Mouse (Mus musculus) macrophage (primary cell): ENCODE measurements around the gene Spg21. TPM values are rescaled to one million over a fixed set of nuclear protein-coding genes. Genes with fewer than 3 reads are reported as not detected.

Source experiments
- H3K27ac ChIP-seq: fragments of 350-480 bp; formaldehyde crosslinking; 2 replicates; pipeline ENCODE4 v1.9.0; 2021
- H3K36me3 ChIP-seq: fragments of 350-480 bp; formaldehyde crosslinking; 2 replicates; pipeline ENCODE4 v1.9.0; 2021; ENCODE audit errors: inconsistent target
- H3K4me3 ChIP-seq: fragments of 350-480 bp; formaldehyde crosslinking; 2 replicates; pipeline ENCODE4 v1.9.0; 2021; ENCODE audit errors: inconsistent target
- H3K79me2 ChIP-seq: fragments of 350-480 bp; formaldehyde crosslinking; 2 replicates; pipeline ENCODE4 v1.9.0; 2021; ENCODE audit errors: inconsistent target
- WGBS: methylation state at CpG from one replicate; pipeline ENCODE4 v1.1.7; 2026; ENCODE audit warnings: inconsistent platforms; ENCODE audit not compliant: missing documents; 5-methylcytosine and 5-hydroxymethylcytosine counted together
- polyA plus RNA-seq: library from polyadenylated mRNA; stranded (reverse); fragments of 250-400 nt; gene quantifications from 3 replicates; pipeline ENCODE4 v1.2.4, GENCODE M21; 2018; ENCODE audit warnings: inconsistent platforms

The Spg21 gene
- polyA plus RNA-seq, 1 experiment from 2014 or later, result 71.6 TPM

DNA sequence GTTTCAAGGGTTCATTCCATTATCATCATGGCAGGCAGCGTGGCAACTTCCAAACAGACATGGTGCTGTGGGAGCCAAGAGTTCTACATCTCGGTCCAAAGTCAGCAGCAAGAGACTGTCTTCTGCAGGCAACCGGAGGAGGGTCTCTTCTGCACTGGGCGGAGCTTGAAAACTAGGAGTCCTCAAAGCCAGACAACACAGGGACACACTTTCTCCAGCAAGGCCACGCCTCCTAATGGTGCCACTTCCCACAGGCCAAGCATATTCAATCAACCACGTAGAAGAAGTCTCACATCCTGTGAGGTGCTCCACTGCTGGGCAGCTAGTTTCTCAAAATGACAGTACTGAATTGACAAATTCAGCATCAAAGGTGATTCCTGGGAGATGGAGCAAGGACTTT is 12.8 kb upstream of the Spg21 start:
- WGBS, result 98% methylated on average over 6 of the region's 6 CpGs
- H3K4me3 ChIP-seq, result no peak overlapping the region
- no peak overlapping the region for H3K27ac ChIP-seq
- peaks cover 58% of the 10 kb centered on the region for H3K36me3 ChIP-seq
- H3K79me2 ChIP-seq, result no peaks in the 10 kb centered on the region

DNA sequence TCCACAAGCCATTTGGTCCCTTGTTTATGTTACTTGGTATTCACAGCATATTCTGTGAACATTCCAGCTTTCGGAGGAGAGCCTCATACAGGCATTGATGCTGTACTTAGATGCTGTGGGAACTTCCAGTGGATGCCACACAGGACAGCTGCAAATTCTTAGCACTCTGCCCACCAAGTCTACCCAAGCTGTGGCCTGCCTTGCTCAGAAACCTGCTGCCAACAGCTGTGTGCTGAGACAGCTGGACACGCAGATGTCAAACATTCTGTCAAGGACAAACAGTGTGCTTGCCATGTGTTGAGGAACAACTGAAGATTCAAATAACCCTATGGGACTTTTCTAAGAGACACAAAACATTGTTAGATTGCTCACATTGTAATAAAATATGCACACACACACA is 1.8 kb upstream of the Spg21 start:
- WGBS, result 100% methylated on average over 2 of the region's 2 CpGs
- Histone ChIP-seq H3K27ac (no peak overlapping the region), H3K79me2 (peaks cover 30% of the 10 kb centered on the region), H3K36me3 (no peaks in the 10 kb centered on the region), H3K4me3 (no peak overlapping the region)

DNA sequence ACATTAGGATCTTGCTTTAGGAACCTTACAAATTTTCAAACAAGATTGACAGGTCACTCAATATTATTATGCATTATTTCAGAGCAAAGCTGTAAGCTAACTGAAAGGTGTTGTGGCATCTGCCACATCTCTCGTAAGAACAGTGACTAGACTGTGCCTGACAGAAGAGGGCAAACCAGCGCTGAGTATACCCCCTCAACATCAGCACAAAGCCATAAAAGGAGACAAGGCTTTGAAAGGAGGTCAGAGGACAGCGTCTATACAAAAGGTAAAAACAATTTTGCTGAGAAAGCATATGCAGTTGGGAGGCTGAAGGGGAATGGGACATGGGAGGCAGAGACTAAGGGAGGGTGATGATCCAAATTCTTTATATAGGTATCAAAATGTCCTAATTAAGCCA is 549 bp upstream of the Spg21 start:
- Histone ChIP-seq H3K27ac (peak overlapping the region; percentile 25), H3K79me2 (peaks cover 42% of the 10 kb centered on the region), H3K36me3 (peaks cover 2% of the 10 kb centered on the region; the same call in 1 of the 2 replicates), H3K4me3 (peak overlapping the region; percentile 7; the same call in 1 of the 2 replicates)
- WGBS, result 71% methylated on average over 3 of the region's 3 CpGs

DNA sequence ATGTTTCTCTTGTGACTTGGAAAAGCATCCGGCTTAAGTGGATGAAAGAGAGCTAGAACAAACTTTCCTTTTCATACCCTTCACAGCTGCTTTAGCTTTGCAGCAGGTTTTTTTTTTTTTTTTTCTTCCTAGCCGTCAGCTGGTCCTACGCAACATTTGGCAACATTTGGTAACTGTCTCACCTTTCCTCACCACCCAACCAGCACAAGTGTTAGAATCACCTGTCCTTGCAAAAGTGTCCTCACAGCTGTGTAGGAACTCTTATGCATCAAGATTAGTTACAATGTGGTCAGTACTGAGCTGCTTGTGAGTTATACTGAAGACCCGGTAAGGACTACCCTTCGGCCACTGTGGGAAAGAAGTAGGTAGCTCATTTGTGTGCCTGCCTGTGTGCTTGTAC is 1.8 kb downstream of the Spg21 start:
- Histone ChIP-seq H3K27ac (no peak overlapping the region), H3K36me3 (peaks cover 21% of the 10 kb centered on the region), H3K4me3 (no peak overlapping the region), H3K79me2 (peaks cover 62% of the 10 kb centered on the region)
- WGBS, result 82% methylated on average over 5 of the region's 5 CpGs

DNA sequence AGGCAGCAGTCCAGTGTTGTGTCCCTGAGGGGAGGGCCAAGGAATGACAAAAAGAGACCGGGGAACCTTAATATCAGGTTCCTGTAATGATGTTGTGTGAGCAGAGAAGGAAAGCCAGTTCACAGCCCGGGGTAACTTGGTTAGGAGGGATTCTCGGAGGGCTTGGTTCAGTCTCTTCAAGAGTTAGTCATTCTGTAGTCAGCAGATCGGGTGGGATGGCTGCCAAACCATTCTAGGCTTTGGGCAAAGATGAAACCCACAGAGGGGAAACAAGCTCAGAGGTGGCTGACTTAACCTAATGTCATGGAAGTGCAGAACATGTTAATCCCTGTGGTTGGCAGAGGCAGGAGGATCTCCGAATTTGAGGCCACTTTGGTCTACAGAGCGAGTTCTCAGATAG is 3.4 kb downstream of the Spg21 start:
- peaks cover 27% of the 10 kb centered on the region for H3K36me3 ChIP-seq
- 51% methylated on average over 6 of the region's 6 CpGs for WGBS
- H3K27ac ChIP-seq, result no peak overlapping the region
- H3K79me2 ChIP-seq, result peaks cover 66% of the 10 kb centered on the region
- H3K4me3 ChIP-seq, result no peak overlapping the region

DNA sequence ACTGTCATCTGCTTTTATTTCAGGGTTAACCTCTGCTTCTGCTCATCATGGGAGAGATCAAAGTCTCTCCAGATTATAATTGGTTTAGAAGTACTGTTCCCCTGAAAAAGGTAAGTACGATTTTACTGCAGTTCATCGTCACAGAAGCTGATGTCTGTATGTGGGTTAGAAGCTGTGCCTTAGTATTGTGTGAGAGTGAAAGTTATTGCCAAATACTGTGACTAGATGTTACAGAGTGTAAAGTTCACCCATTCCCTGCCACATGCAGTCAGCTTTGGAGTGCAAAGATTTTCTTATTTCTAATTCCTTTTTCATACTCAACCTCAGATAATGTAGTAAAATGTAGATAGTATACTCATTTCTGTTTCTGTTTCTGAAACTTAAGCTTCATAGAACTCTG is 4.5 kb downstream of the Spg21 start:
- Histone ChIP-seq H3K27ac (no peak overlapping the region), H3K4me3 (no peak overlapping the region), H3K79me2 (peaks cover 66% of the 10 kb centered on the region), H3K36me3 (peaks cover 38% of the 10 kb centered on the region)
- 93% methylated on average over 2 of the region's 2 CpGs for WGBS

DNA sequence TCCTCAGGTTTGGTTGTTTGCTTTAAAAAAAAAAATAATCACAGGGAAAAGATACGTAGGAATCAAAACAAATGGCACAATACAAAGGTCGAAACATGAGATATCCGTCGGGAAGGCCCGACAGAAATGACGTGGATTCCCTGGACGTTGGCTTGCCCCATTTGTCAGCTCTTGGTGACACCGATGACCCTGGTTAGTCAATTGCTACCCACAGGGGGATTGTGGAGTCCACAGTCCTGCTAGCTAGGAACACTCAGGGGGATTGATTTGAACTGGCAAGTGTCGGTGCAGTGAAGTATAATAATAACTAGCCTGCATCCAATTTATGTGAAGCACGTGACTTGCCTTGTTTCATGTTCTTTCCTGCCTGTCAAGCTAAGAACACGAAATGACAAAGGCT is 6.9 kb downstream of the Spg21 start:
- no peak overlapping the region for H3K27ac ChIP-seq
- peaks cover 57% of the 10 kb centered on the region for H3K36me3 ChIP-seq
- 87% methylated on average over 11 of the region's 11 CpGs for WGBS
- H3K4me3 ChIP-seq, result no peak overlapping the region
- peaks cover 49% of the 10 kb centered on the region for H3K79me2 ChIP-seq

DNA sequence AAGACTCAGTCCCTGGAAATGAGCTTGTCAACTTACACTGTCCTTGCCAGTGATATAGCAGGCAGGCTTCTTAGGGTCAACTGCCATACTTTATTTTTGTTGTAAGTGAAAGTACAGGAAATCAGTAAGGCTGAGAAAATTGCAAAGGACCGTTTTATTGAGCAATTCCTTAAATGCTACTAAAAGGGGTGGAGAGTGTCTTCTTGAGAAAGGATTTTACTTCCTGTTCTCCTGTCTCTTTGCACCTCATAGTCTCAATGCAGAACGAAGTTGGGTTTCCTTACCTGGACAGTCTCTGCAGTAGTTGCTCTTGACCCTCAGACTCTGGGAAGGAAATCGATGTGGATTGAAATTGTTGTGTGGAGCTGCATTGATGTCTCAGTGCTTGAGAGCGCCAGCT is 12.0 kb downstream of the Spg21 start:
- no peak overlapping the region for H3K27ac ChIP-seq
- no peak overlapping the region for H3K4me3 ChIP-seq
- peaks cover 85% of the 10 kb centered on the region for H3K36me3 ChIP-seq
- peaks cover 2% of the 10 kb centered on the region; the same call in 1 of the 2 replicates for H3K79me2 ChIP-seq
- 54% methylated on average over 4 of the region's 4 CpGs for WGBS

DNA sequence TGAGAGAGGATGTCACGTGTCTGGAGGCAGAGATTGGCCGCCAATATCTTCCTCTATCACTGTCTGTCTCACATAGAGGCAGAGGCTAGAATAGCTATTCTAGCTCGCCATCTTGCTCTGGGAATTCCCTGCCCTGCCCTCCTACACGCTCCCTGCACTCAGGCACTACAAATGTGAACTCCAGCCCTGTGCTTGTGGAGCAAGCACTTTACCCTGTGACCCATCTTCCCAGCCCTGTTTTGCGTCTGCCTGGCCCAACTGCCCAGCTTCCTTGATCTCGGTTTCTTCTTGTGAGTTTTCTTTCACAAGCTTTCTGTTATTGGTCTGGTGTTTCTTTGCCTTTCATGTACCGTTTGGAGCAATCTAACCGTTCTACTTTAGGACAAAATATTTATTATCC is 18.4 kb downstream of the Spg21 start:
- no peak overlapping the region for H3K4me3 ChIP-seq
- H3K36me3 ChIP-seq, result peaks cover 98% of the 10 kb centered on the region
- WGBS, result 99% methylated on average over 8 of the region's 8 CpGs
- H3K79me2 ChIP-seq, result no peaks in the 10 kb centered on the region
- no peak overlapping the region for H3K27ac ChIP-seq

DNA sequence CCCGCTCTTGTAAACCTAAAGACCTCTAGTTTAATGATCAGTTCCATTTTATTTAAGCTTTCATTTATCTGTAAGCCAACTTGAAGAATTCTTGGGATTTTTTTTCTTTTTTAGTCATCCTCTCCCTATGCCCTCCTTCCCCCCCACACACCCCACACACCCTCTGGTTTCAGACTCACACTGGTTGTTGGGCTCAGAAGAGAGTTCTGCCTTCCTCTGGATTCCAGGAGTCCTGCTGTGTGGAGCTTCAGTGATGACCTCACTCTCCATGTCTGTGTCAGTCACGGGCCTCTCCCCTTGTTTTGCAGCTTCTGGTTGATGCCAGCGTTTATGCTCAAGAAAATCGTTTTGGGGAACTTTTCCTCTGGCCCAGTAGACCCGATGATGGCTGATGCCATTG is 19.3 kb downstream of the Spg21 start:
- H3K4me3 ChIP-seq, result no peak overlapping the region
- 93% methylated on average over 5 of the region's 5 CpGs for WGBS
- no peak overlapping the region for H3K27ac ChIP-seq
- no peaks in the 10 kb centered on the region for H3K79me2 ChIP-seq
- peaks cover 98% of the 10 kb centered on the region for H3K36me3 ChIP-seq

DNA sequence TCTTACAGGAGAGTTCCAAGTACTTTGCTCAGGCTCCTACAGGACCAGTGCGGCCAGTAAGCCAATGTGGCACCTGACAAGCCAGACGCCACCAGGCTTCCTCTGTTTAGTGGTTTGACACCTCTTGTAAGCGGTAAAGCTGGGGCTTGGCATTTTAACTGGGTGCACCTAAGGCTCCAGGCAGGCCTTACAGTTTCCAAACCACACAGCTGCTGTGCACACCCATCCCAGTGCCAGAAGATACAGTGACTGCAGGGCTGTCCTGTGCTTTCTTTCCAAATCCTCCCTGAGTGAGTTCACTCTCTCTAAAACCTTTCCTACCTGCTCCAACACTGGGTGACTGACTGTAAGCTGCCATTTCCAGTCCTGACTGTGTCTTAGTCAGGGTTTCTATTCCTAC is 30.7 kb downstream of the Spg21 start:
- H3K27ac ChIP-seq, result no peak overlapping the region
- H3K4me3 ChIP-seq, result no peak overlapping the region
- H3K36me3 ChIP-seq, result peaks cover 20% of the 10 kb centered on the region
- no peaks in the 10 kb centered on the region for H3K79me2 ChIP-seq
- 90% methylated on average over 3 of the region's 3 CpGs for WGBS

DNA sequence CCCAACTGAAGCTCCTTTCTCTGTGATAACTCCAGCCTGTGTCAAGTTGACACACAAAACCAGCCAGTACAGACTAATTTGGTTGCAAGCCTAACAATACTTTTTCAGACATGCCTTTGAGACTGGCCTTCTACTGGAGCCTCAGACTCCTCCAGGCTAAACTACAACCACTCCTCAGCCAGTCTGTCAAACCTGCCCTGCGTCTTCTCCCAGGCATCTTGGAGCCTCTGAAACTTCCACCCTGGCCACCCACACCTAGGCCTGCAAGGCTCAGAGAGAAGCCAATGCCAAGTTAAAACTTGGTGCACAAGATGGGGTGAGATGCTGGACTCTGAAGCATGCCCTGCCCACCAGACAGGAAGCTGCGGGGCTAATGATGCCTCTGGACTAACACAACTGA is 31.6 kb downstream of the Spg21 start:
- no peaks in the 10 kb centered on the region for H3K79me2 ChIP-seq
- peak overlapping the region; percentile 29 for H3K27ac ChIP-seq
- no peak overlapping the region for H3K4me3 ChIP-seq
- peaks cover 11% of the 10 kb centered on the region for H3K36me3 ChIP-seq
- 70% methylated on average over 2 of the region's 2 CpGs for WGBS

DNA sequence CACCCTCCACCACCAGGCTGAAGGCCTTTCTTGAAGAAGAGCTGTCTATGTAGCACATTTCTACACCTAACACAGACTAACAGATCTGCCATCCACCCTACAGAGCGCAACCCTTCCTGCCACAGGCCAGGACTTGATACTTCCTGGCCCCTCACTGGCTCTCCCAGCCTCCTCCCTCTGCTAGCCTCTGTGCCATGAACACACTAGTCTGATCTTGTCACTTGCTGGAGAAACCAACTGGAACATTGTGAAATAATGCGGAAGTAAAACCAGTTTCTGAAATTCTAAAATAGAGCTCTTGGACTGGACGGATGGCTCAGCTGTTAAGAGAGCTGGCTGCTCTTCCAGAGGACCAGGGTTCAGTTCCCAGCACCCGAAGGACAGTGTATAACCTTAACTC is 32.1 kb downstream of the Spg21 start:
- 42% methylated on average over 4 of the region's 4 CpGs for WGBS
- Histone ChIP-seq H3K4me3 (no peak overlapping the region), H3K27ac (peak overlapping the region; percentile 29), H3K79me2 (no peaks in the 10 kb centered on the region), H3K36me3 (0 out of 2 replicates have a peak, but pooled peaks cover 6% of the 10 kb centered on the region)

DNA sequence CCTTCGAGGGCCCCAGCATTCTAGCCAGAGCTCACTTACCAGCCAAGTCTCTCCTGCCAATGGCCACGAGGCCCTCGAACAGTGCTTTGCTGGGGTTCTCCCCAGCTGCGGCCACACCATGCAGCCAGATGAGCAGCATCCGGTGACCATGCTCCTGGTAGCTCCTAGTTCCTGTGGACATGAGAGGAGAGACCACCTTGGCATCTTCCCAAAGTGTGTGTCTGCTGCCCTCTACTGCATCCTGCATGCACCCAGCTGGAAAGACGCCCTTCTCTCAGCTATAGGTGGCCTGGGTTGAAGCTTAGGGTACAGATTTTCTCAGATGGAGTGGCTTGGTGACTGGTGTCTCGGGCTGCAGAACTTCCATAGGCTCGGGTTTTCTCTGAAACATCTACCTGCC is 41.4 kb downstream of the Spg21 start:
- no peak overlapping the region for H3K4me3 ChIP-seq
- no peaks in the 10 kb centered on the region for H3K79me2 ChIP-seq
- 59% methylated on average over 8 of the region's 8 CpGs for WGBS
- no peaks in the 10 kb centered on the region for H3K36me3 ChIP-seq
- no peak overlapping the region for H3K27ac ChIP-seq

DNA sequence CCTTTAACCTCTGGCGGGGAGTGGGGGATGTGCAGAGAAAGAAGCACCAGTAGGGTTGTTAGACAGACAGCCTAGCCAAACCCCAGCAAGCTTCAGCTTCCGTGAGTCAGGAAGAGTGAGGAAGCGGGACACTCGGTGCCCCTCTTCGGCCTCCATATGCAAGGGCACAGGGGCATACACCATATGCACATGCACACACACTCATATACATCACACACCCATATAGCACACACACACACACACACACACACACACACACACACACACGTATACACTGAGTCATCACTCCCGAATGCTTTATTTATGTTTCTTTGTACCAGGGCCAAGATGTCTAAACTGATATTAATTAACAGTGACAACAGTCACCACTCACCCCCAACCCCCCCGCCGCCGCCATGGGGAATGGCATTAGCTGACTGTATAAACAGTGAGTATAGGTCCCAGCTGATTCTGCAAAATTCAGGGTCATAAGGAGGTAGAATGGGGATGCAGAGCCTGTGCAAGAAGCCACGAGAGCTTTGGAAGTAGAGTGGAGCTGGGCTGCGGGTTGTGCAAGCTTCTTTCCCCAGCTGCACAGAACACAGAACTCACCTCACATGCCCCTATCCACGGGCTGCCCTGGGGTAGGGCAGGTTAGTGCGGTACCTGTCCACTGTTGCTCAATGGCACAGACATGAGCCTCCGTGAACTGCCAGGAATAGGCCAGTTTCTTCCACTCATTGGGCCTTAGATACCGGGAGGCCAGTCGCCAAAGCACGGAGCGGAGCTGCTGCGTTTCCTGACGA is 42.2 kb downstream of the Spg21 start:
- Histone ChIP-seq H3K4me3 (no peak overlapping the region), H3K79me2 (no peaks in the 10 kb centered on the region), H3K36me3 (no peaks in the 10 kb centered on the region), H3K27ac (no peak overlapping the region)
- WGBS, result 87% methylated on average over 20 of the region's 21 CpGs

DNA sequence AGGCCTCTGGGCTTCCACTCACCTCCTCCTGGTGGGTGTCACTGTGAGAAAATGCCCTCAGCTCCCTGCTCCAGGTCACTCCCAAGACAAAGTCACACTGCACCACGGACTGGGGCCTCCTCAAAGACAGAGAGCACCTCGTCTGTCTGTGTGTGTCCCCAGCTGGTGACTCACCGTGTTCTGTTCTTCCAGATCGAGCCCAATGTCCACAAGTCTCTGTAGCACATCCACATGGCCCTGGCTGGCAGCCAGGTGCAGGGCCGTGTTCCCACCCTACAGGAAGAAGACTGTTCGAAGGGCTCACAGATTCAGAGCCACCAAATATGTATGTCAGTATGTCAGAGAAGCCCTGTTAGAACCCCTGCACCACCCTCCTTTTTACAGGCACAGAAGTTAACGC is 47.7 kb downstream of the Spg21 start:
- Histone ChIP-seq H3K27ac (no peak overlapping the region), H3K79me2 (no peaks in the 10 kb centered on the region), H3K4me3 (no peak overlapping the region), H3K36me3 (no peaks in the 10 kb centered on the region)
- 61% methylated on average over 7 of the region's 7 CpGs for WGBS
